Mouse (Mus musculus) brain, embryonic 14.5 days (tissue): Measurements from ENCODE around the gene Bdkrb2.

Experiments
- CTCF ChIP-seq: fragments of 200-500 bp; IDR thresholded peaks from 2 replicates; pipeline ENCODE4 v1.5.1; 2012; ENCODE audit warnings: inconsistent platforms, mild to moderate bottlenecking, moderate library complexity, borderline replicate concordance; ENCODE audit not compliant: insufficient read depth, insufficient read length; ENCODE audit errors: extremely low read depth
- POLR2A ChIP-seq: fragments of 200-500 bp; IDR thresholded peaks from 2 replicates; pipeline ENCODE4 v1.6.1; 2012; ENCODE audit warnings: mild to moderate bottlenecking, inconsistent platforms, borderline replicate concordance; ENCODE audit not compliant: poor library complexity, insufficient read depth, insufficient read length, severe bottlenecking; ENCODE audit errors: extremely low read depth

DNA sequence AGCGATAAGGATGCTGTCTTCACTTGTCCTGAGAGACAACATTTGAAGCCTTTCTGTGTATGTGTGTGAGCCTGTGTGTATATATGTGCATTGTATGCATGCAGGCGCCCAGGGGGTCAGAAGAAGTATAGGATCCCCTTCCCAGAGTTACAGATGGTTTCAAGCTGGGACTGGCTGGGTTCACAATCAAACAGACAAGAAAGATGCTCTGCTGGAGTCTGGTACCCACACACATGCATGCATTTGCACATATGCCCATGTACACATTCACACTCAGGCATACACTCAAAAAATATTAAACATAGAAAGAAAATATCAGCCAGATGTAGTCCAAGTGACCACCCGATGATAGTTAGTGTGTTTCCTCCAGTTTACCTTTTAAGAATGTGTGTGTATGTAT lies 20.5 kb upstream of the Bdkrb2 start:
- no peak for TF ChIP-seq POLR2A
- TF ChIP-seq CTCF: no peak
